Mouse (Mus musculus) retina, postnatal 1 day (tissue): Measurements from ENCODE around the gene Olfr804.

ENCODE experiments used
- DNase-seq: peaks from one replicate; pipeline ENCODE4 v3.0.0-alpha.2; 2012

Olfr804 gene

GRCm38 (mm10) chr10:129702910-129703309 is at the start of gene Olfr804:
Gene Olfr804, plus strand, starts transcription at chr10:129703210.
- DNase-seq = no peak

GRCm38 (mm10) chr10:129657394-129657793 is 45.6 kb upstream of the Olfr804 start, which contains the start of gene Olfr800:
Gene Olfr800, plus strand, starts transcription at chr10:129657694.
- DNase-seq = no peak

- DNase-seq = no peak
Observed at GRCm38 (mm10) chr10:129673765-129674164, 29.2 kb upstream of the Olfr804 start, which contains the start of gene Olfr801. Gene Olfr801, minus strand, starts transcription at chr10:129673865.

GRCm38 (mm10) chr10:129688069-129688468 is 14.9 kb upstream of the Olfr804 start, which contains the start of gene Olfr802:
Gene Olfr802, minus strand, starts transcription at chr10:129688169.
- no peak for DNase-seq

- no peak for DNase-seq
Observed at GRCm38 (mm10) chr10:129694186-129694585, 8.8 kb upstream of the Olfr804 start, which contains the start of gene Olfr803. Gene Olfr803, minus strand, starts transcription at chr10:129694286.

- DNase-seq = no peak
Observed at GRCm38 (mm10) chr10:129729275-129729674, 26.3 kb downstream of the Olfr804 start, which contains the start of gene Olfr805. Gene Olfr805, minus strand, starts transcription at chr10:129729375.

- DNase-seq = no peak
Observed at GRCm38 (mm10) chr10:129741821-129742220, 38.8 kb downstream of the Olfr804 start, which contains the start of gene Olfr806. Gene Olfr806, minus strand, starts transcription at chr10:129741921.

GRCm38 (mm10) chr10:129757693-129758092 is 54.7 kb downstream of the Olfr804 start, which contains the start of gene Olfr807:
Gene Olfr807, minus strand, starts transcription at chr10:129757793.
- no peak for DNase-seq
